Mouse (Mus musculus) spleen, postnatal 4 days (tissue): Measurements from ENCODE around the gene Cdc42bpa.
"Not testable (repeated sequence)": the region's sequence is repeated elsewhere in the genome, so short reads cannot be mapped to it uniquely, and the experiment has no call there.

Experiments used
- DNase-seq, 2 experiments: peaks; one replicate each; pipeline ENCODE4 v3.0.0; 2022; ENCODE audit warnings: low spot score in 2 of 2

Gene Cdc42bpa

DNA sequence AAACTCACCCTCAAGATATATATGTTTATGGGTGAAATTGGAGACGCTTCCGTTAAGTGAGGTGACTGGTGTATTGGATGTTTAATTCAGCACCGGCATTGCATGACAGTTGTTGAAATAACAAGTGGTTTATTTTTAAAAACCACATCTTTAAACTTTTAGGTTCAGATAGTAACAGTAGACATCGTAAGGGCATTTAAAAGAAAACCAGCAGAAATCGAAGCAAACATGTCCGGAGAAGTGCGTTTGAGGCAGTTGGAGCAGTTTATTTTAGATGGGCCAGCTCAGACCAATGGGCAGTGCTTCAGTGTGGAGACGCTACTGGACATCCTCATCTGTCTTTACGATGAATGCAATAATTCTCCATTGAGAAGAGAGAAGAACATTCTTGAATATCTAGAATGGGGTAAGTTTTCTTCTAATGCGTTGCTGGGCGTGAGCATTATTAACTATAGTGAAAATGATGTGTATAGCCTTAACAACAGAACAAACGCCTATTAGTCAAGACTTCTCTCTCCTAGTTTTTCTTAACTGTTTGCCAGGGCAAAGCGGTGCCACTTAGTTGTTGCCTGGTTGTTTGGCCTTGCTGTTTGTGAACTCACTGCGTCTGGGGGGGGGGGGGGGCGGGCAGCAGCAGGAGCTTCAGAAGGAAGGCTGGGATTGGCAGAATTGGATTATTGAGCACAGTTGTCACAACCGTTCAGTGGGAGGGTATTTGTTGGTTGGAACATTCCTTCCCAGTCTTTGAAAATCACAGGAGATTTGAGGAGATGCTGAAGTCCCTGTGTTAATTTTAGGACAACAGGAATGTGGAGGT lies 818 bp downstream of the Cdc42bpa start:
- no peak for DNase-seq

GRCm38 (mm10) chr1:179961777-179962176 lies 1.5 kb downstream of the Cdc42bpa start:
- no peak for DNase-seq

GRCm38 (mm10) chr1:179969776-179970428 lies 9.6 kb downstream of the Cdc42bpa start:
- DNase-seq = no peak

GRCm38 (mm10) chr1:179975021-179975420 lies 14.7 kb downstream of the Cdc42bpa start:
- no peak for DNase-seq

DNA sequence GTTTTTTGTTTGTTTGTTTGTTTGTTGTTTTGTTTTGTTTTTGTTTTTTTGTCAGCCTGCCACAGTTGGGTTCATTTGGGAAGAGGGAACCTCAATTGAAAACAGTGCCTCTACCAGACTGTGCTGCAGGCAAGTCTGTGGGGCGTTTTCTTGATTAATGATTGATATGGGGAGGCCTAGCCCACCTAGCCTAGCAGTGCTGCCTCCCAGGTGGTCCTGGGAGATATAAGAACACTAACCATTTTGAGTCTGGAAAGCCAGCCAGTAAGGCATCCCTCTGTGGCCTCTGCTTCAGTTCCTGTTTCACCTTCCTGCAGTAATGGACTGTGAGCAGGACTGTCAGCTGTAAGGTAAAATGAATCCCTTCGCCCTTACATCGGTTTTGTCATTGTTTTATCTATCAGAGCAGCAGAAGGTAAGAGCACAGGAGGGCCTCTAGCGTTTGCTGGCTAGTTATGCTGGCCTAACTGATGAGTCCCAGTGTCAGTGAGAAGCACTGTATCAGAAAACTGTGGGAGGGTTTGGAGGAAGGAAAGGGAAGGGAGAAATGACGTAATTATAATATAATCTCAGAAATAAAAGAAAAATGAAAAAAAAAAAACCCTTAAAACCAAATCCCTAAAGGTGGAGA lies 15.5 kb downstream of the Cdc42bpa start:
- no peak for DNase-seq

GRCm38 (mm10) chr1:179977437-179977836 lies 17.2 kb downstream of the Cdc42bpa start:
- DNase-seq = no peak

DNA sequence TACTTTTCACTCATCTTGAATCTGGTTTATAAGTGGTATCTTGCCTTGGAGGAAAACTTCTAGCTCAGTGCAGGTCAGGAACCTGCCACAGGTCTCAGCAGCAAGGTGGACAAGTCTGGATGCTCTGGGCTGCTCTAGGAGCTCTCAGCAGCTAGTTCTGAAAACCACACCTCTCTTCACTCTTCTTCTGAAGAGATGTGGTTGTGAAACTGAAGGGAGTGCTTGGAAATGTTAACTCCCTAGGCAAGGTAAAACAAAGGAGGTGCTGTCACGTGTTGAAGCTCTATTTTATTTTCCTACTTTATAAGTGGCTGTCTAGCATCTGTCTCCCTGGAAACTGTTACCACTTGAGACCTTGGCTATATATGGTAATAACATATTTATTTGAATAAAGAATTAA lies 18.5 kb downstream of the Cdc42bpa start:
- DNase-seq = no peak

DNA sequence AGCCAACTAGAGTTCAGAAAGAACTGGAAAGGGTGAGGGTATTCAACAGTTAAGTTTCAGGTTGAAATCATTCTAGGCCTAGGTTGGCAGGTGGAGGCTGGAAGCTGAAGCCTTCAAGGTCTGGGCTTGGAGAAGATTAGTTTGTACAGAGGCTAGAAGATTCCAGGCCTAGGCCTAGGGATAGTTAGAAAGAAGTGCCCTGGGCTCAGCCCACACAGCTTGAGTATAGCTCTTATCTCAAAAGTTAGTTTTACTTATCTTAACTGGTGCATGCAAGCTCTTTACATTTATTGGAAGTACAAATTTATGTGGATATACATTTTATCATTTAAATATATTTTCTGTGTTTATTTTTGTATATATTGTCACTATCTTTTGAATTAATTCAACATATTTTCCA lies 21.4 kb downstream of the Cdc42bpa start:
- DNase-seq = no peak

GRCm38 (mm10) chr1:179982183-179982582 lies 21.9 kb downstream of the Cdc42bpa start:
- no peak for DNase-seq

- no peak for DNase-seq
These were observed 22.7 kb downstream of the Cdc42bpa start for GRCm38 (mm10) chr1:179982933-179983332.

DNA sequence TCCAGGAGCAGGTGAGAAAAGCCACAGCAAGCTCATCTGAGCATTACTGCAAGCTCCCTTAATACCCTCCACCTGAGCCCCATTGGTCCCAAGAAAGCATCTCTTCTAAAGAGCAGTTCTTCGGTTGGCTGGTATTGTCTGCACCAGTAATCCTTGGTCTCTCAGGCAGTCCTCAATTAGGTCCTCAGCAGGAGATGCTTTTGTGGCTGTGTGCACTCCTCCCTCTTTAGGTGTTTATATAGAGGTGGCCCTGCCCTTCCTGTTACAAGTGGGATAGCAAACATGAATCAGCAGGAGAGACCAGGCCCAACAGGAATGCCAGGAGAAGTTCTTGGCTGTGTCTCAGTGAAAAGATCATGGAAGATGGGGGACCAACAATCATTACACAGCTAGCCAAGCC lies 23.9 kb downstream of the Cdc42bpa start:
- DNase-seq = no peak

DNA sequence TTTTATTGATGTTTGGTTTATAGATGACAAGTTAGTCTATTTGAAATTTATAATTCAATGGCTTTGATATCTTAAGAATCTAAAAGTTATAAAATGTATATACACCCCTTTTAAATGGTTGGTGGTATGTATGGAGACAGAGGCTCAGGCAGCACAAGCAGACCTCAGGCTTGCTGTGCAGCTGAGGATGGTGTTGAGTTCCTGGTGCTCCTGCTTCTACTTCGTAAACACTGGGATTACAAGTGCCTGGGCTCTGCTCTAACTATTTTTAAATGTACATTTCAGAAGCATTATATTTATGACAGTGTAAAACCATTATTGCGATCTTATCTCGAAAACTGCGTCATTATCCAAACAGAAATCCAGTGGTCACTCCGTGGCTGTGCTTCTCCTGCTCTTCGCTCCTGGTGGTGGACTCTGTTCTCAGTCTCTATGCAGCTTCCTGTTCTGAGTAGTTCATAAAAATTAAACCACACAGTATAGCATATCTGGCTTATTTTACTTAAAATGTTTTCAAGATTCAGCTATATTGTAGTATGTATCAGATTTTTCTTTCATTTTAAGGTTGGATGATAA lies 31.5 kb downstream of the Cdc42bpa start:
- DNase-seq = no peak

DNA sequence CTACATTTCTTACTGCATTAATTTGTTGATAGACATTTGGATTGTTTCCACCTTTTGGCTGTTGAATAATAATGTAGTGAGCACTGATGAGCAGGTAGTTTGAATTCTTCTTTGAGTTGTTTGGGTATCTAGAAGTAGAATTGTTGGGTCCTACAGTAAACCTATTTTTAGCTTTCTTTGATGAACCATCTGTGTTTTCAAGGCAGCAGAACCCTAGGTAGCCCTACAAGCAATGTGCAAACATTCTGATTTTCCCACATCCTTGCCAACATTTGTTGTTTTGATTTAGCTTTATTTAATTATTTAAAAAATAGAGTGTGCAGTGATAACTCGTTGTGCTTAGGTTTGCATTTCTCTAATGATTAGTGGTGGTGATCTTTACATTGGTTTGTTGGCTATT lies 32.0 kb downstream of the Cdc42bpa start:
- no peak for DNase-seq

GRCm38 (mm10) chr1:180008057-180008456 lies 47.8 kb downstream of the Cdc42bpa start:
- no peak for DNase-seq

DNA sequence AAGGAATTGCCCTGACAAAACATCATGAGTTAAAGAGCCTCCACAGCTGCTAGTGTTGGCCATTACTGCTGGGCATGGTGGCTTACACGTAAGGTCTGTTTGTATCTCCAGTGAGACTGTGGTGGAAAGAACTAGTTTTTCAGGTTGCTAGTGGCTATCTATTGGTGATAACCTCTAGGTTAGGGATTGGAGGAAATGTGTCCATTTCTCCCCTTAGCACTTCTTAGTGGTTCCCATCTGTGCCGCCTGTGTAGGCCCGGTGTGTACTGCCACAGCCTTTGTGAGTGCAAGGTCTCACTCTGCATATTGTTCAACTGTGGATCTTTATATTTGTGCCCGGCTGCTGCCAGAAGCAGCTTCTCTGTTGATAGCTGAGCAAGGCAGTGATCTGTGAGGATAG lies 53.2 kb downstream of the Cdc42bpa start:
- no peak for DNase-seq

DNA sequence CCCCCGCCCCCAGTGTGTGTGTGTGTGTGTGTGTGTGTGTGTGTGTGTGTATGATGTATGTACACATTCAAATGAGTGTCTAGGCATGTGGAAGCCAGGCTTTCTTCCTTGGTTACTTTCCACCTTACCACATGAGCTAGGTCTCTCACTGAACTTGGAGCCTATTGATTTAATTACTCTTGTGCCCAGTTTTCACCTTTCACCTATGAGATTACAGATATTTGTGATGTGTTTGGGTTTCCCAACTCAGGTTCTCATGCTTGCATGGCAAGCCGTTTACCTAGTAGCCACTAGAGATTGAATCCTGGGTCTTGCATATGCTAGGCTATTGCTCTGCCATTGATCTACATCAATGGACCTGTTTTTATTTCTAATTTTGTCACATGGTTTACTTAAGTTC lies 57.9 kb downstream of the Cdc42bpa start:
- DNase-seq = no peak

DNA sequence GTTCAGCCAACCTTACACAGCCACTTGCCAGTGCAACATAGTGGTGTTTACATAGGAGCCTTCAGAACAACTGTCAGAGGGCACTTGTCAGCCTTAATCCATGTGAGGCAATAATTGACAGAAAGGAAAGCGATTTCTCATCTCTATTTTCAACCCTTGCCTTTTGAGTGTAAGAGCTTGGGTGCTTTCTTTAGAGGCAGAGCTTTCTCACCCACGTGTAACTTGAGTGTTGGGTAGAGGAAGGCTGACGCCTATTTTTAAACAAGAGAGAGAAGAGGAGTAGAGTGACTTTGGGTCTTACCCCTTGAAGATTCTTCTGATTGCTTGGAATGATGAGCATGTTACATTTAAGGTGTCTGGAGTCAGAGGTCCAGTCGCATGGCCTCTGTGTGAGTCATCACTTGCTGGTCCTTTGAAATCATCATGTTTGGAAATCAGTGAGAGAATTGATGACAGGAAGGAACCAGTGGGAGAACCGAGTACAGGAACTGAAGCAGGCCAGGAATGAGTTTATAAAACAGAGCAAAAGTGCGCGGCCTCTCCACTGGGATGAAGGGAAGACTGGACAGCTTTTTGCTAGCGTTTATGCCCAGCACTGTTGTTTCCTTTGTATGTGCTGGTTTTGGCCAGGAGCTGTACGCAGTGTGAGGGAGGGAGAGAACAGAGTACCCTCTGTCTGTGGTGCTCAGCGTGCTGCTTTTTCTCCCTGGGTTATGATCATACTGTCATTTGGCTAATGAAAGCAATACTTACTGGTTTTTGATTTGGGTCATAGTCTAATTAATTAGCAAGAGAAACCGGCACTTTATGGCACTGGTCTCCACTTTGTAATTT lies 61.4 kb downstream of the Cdc42bpa start:
- no peak for DNase-seq

GRCm38 (mm10) chr1:180023512-180023911 lies 63.2 kb downstream of the Cdc42bpa start:
- DNase-seq = no peak

- DNase-seq = not testable (repeated sequence)
These were observed 69.6 kb downstream of the Cdc42bpa start for GRCm38 (mm10) chr1:180029863-180030262.

DNA sequence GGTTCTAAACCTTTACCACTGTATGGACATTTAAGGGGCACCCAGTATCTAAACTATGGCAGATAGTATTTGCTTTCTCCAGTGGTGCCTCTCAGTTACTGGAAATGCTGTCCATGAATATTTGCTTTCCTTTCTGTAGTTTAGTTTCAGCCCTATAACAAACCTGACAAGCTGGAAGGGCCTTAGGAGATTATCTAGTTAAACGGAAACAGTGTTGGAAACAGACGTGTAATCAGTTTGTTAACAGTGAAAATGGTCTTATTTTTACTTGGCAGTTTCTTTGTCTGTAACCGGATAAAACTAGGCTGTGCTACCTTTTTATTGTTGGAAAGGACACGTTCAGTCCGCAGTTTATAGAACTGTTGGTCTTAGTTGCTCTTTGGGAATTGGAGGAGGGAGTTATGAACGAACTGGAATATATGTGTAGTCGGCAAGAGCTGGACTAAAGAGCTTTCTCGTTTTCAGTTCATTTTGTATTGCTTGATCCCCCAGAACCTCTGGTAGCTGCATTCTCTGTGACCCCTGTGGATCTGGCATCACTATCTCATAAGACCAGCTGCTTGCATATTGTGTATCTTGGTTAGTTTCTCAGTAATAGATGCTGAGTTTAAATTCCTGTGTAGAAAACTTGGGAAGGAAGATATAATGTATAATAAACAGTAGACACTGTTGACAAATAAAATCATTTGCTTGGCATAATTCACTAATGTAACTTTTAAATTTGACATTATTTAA lies 70.5 kb downstream of the Cdc42bpa start:
- no peak for DNase-seq
